Mouse (Mus musculus) embryonic facial prominence, embryonic 13.5 days (tissue): ENCODE data around the gene Znhit6. TPM values are rescaled to one million over a fixed set of nuclear protein-coding genes. Genes with fewer than 3 reads are reported as not detected.

Experiments used
- ATAC-seq: fragments of 200-750 bp; cut with Nextera tagmentation; 2 replicates; pipeline ENCODE4 v1.8.0; 2017; ENCODE audit warnings: low read depth; ENCODE audit not compliant: insufficient number of reproducible peaks, insufficient read depth, low FRiP score, low TSS enrichment
- H3K27ac ChIP-seq: fragments of 300-500 bp; sonication (generic); 2 replicates; pipeline ENCODE4 v1.5.1; 2015; ENCODE audit warnings: moderate library complexity, mild to moderate bottlenecking, inconsistent platforms
- H3K27me3 ChIP-seq: fragments of 300-500 bp; sonication (generic); 2 replicates; pipeline ENCODE4 v1.6.1; 2015; ENCODE audit warnings: mild to moderate bottlenecking, inconsistent platforms
- H3K36me3 ChIP-seq: fragments of 300-500 bp; sonication (generic); 2 replicates; pipeline ENCODE4 v1.6.1; 2015; ENCODE audit warnings: mild to moderate bottlenecking, inconsistent platforms
- H3K4me1 ChIP-seq: fragments of 300-500 bp; sonication (generic); 2 replicates; pipeline ENCODE4 v1.6.1; 2015; ENCODE audit warnings: inconsistent platforms
- H3K4me2 ChIP-seq: fragments of 300-500 bp; sonication (generic); 2 replicates; pipeline ENCODE4 v1.6.1; 2015; ENCODE audit warnings: moderate library complexity, mild to moderate bottlenecking, inconsistent platforms
- H3K4me3 ChIP-seq: fragments of 300-500 bp; sonication (generic); 2 replicates; pipeline ENCODE4 v1.5.1; 2015; ENCODE audit warnings: mild to moderate bottlenecking, inconsistent platforms
- H3K9ac ChIP-seq: fragments of 300-500 bp; sonication (generic); 2 replicates; pipeline ENCODE4 v1.6.1; 2015; ENCODE audit warnings: mild to moderate bottlenecking, inconsistent platforms
- H3K9me3 ChIP-seq: fragments of 300-500 bp; sonication (generic); 2 replicates; pipeline ENCODE4 v1.6.1; 2016; ENCODE audit warnings: inconsistent platforms
- WGBS: fragments of 180-500 bp; shearing (Covaris S2); methylation state at CpG from one replicate; pipeline ENCODE4 v1.1.7; 2015; ENCODE audit warnings: mixed read lengths; 5-methylcytosine and 5-hydroxymethylcytosine counted together
- polyA plus RNA-seq: library from polyadenylated mRNA; unstranded; fragments of >200 nt; fragmentation: Nextera tagmentation; extraction: Ambion mirVana; gene quantifications from 2 replicates; pipeline ENCODE4 v1.2.1, GENCODE M21; 2015

The Znhit6 gene
- polyA plus RNA-seq, 1 experiment from 2014 or later, result 50.5 TPM

GRCm38 (mm10) chr3:145608320-145608719 lies 32.3 kb downstream of the Znhit6 start:
- no peak overlapping the region for H3K9ac ChIP-seq
- no peak overlapping the region for H3K4me2 ChIP-seq
- H3K4me1 ChIP-seq, result no peaks in the 10 kb centered on the region
- 87% methylated on average over 5 of the region's 5 CpGs for WGBS
- H3K27me3 ChIP-seq, result no peaks in the 10 kb centered on the region
- no peaks in the 10 kb centered on the region for H3K9me3 ChIP-seq
- peaks cover 35% of the 10 kb centered on the region for H3K36me3 ChIP-seq
- no peak for ATAC-seq
- no peak overlapping the region for H3K4me3 ChIP-seq
- H3K27ac ChIP-seq, result no peak overlapping the region

- H3K4me2 ChIP-seq, result no peak overlapping the region
- H3K9ac ChIP-seq, result no peak overlapping the region
- no peak overlapping the region for H3K4me3 ChIP-seq
- no peaks in the 10 kb centered on the region for H3K9me3 ChIP-seq
- 28% methylated on average over 4 of the region's 4 CpGs for WGBS
- H3K27ac ChIP-seq, result no peak overlapping the region
- H3K4me1 ChIP-seq, result peaks cover 20% of the 10 kb centered on the region
- peaks cover 1% of the 10 kb centered on the region; the same call in 1 of the 2 replicates for H3K36me3 ChIP-seq
- ATAC-seq, result no peak
- no peaks in the 10 kb centered on the region for H3K27me3 ChIP-seq
Observed at GRCm38 (mm10) chr3:145612662-145613061, 36.7 kb downstream of the Znhit6 start.

DNA sequence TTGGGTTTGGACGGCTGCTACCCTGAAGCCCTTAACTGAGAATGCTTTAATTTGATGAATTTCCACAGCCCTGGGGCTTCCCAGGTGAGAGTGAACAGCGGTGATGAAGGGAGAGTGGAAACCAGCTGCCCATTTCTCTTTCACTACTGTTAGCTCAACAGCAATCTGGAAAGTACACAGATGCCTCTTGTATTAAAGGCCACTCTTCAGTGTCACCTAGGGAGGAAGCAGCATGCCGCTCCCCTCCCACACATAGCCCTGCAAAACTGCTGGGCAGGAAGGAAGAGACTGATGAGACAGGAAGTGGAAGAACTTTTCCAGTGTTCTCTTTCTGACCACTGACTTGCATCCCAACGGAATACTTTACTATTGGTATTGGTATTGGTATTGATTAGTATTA lies 37.2 kb downstream of the Znhit6 start:
- Histone ChIP-seq H3K27ac (no peak overlapping the region), H3K4me2 (no peak overlapping the region), H3K4me3 (no peak overlapping the region), H3K9me3 (no peaks in the 10 kb centered on the region), H3K36me3 (no peaks in the 10 kb centered on the region), H3K27me3 (no peaks in the 10 kb centered on the region), H3K4me1 (peaks cover 20% of the 10 kb centered on the region), H3K9ac (no peak overlapping the region)
- ATAC-seq, result no peak
- WGBS, result 76% methylated on average over 4 of the region's 4 CpGs

DNA sequence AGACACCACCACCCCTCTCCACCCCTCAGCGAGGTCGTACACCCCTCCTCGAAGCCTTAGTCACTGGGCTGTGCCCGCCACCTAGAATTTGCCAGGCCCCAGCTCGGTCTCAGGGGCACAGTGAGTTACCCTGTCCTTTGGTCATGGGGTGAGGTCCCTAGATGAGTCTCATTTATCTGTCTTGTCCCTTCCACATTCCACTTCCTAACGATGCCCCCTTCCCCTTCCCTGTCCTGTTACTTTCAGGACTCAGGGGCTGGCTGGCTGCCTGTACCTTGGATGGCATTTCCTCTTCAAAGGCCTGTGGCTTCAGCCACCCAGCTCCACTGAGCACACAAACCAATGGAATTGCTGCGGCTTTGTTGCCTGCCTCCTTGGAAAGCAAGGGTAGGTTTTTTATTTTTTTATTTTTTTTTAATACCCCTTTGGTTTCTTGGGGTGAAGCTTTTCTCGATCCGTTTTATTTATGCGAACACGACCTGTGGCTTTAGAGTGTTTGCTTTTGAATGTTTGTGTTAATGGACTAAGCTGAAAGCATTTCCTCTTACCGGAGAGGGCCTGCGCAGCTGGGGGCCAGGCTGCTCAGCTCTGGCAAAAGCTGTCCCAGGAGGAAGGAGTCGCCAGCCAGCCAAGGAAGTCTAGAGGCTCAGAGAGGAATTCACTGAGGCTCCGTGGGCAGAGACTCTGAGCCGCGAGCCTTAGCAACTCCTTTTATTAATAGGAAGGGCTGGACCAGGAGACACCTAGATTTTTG lies 38.5 kb downstream of the Znhit6 start:
- Histone ChIP-seq H3K36me3 (no peaks in the 10 kb centered on the region), H3K4me2 (peak overlapping the region; percentile 44), H3K4me1 (peaks cover 20% of the 10 kb centered on the region), H3K9ac (no peak overlapping the region), H3K27me3 (no peaks in the 10 kb centered on the region), H3K4me3 (no peak overlapping the region), H3K9me3 (no peaks in the 10 kb centered on the region), H3K27ac (peak overlapping the region; percentile 61)
- ATAC-seq, result no peak
- WGBS, result 17% methylated on average over 17 of the region's 17 CpGs

DNA sequence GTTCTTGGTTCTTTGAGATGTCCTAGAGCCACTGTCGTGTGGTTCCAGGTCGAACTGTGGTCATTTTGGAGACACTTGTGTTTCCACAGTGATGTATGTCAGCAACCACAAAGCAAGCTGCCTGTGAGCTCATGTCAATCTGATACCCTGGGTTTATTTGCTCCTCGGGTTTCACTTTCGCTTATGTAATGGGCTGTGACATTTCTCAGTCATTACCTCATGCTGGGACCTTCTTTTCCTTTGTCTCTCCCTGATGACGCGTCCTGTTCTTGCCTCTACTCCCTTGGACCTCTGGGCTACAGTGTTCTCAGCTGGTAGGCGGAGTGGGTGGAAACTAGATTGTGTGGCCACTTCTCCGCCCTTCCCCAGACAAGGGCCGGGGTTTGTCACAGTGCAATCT lies 42.3 kb downstream of the Znhit6 start:
- Histone ChIP-seq H3K4me2 (no peak overlapping the region), H3K36me3 (no peaks in the 10 kb centered on the region)

DNA sequence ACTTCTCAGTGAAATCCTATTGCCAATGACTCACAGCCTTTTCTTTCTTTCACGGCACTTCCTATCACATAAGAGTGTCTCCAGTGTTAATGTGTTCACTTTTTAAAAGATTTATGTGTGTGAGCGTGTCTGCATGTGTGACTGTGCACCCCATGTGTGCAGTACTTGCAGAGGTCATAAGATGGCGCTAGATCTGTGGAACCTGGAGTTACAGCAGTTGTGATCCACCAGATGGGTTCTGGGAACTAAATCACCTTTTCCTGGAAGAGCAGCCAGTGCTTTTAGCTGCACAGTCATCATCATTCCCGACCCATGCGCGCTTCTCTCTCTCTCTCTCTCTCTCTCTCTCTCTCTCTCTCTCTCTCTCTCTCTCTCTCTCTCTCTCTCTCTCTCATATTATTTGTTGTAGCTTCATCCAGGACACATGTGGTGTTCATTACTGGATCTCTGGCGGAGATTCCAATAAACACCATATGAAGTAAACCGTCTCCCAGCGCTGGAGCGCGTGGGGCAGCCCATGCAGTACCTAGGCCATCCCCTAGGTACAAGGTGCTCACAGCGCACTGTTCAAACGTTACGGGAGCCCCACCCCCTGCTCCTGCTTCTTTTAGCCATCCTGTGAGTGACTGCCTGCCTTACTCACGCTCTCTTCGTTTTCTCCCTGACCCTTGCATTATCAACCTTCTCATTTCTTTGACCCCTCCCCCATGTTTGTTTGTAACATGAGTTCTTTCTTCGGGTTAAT lies 43.8 kb downstream of the Znhit6 start:
- no peaks in the 10 kb centered on the region for H3K36me3 ChIP-seq
- H3K4me1 ChIP-seq, result peaks cover 13% of the 10 kb centered on the region
- no peak overlapping the region for H3K27ac ChIP-seq
- no peak for ATAC-seq
- H3K9me3 ChIP-seq, result no peaks in the 10 kb centered on the region
- H3K4me2 ChIP-seq, result no peak overlapping the region
- no peak overlapping the region for H3K4me3 ChIP-seq
- WGBS, result 75% methylated on average over 17 of the region's 17 CpGs
- H3K27me3 ChIP-seq, result no peaks in the 10 kb centered on the region
- H3K9ac ChIP-seq, result no peak overlapping the region

More for the DNA sequence above, 42.3 kb downstream of the Znhit6 start:
- Histone ChIP-seq H3K4me3 (no peak overlapping the region), H3K9me3 (no peaks in the 10 kb centered on the region), H3K27me3 (no peaks in the 10 kb centered on the region), H3K27ac (no peak overlapping the region), H3K9ac (no peak overlapping the region), H3K4me1 (peaks cover 23% of the 10 kb centered on the region)
- ATAC-seq, result no peak
- 70% methylated on average over 9 of the region's 9 CpGs for WGBS

DNA sequence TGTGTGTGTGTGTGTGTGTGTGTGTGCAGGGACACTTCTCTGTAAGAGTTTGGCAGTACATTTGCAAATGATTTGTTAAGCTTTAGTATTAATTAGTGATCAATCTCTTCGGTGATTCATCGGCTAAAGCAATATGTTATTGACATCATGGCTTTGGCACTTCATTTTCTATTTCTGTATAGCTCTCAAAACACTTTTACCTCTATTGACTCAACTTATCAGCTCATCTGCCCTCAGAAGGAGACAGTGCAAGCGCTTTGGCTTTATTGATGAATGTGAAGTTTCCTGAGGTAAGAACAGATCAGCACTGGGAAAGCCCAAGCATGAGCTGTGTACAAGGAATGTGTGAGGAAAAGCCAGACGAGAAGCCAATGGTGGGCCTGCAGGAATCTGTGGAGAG lies 45.2 kb downstream of the Znhit6 start:
- Histone ChIP-seq H3K27me3 (no peaks in the 10 kb centered on the region), H3K4me1 (peaks cover 12% of the 10 kb centered on the region), H3K9me3 (no peaks in the 10 kb centered on the region), H3K36me3 (no peaks in the 10 kb centered on the region), H3K27ac (no peak overlapping the region), H3K4me2 (no peak overlapping the region), H3K4me3 (no peak overlapping the region), H3K9ac (no peak overlapping the region)
- no peak for ATAC-seq
- WGBS, result 81% methylated on average over 4 of the region's 4 CpGs

DNA sequence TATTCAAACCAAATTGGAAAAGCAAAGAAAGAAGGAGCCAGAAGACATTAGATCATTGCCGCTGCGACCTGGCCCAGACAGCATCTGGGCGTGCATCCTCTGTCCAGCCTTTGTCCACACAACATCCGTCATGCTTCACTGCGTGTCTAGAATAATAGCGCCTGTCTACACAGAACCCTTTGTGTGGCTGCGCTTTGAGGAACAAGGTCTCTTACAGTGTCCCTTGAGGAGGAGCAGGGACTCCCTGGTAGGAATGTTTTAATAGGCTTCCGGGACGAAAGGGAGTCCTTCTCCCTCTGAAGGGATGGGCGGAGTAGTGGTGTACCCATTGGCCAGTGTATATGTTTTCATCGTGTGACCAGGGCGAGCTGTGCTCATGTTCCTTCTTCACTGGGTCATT lies 47.0 kb downstream of the Znhit6 start:
- H3K4me2 ChIP-seq, result no peak overlapping the region
- 80% methylated on average over 12 of the region's 12 CpGs for WGBS
- H3K27me3 ChIP-seq, result no peaks in the 10 kb centered on the region
- ATAC-seq, result no peak
- no peaks in the 10 kb centered on the region for H3K9me3 ChIP-seq
- H3K27ac ChIP-seq, result no peak overlapping the region
- H3K36me3 ChIP-seq, result no peaks in the 10 kb centered on the region
- no peak overlapping the region for H3K9ac ChIP-seq
- H3K4me3 ChIP-seq, result no peak overlapping the region
- H3K4me1 ChIP-seq, result peaks cover 12% of the 10 kb centered on the region

DNA sequence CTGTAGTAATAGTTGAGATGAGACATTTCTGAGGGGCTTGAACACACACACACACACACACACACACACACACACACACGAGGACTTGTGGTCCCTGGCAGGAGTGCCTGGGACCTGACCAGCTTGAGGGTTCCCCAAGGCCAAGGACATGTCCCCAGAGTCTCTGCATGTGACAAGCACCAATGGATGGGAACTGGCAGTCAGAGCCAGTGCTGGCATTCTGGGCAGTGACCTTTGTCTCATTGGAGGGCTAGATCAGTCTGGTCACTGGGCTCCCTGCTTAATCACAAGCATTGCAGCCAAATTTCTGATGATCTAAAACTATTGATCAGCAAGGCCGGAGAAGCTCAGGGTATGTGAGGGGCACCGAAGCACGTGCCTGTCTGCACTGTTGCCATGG lies 48.8 kb downstream of the Znhit6 start:
- H3K4me1 ChIP-seq, result peaks cover 16% of the 10 kb centered on the region
- H3K9ac ChIP-seq, result no peak overlapping the region
- no peaks in the 10 kb centered on the region for H3K9me3 ChIP-seq
- no peak overlapping the region for H3K4me3 ChIP-seq
- no peak overlapping the region for H3K4me2 ChIP-seq
- no peak overlapping the region for H3K27ac ChIP-seq
- H3K36me3 ChIP-seq, result no peaks in the 10 kb centered on the region
- whole genome bisulfite sequencing, result 76% methylated on average over 4 of the region's 4 CpGs
- no peak for ATAC-seq
- H3K27me3 ChIP-seq, result no peaks in the 10 kb centered on the region

DNA sequence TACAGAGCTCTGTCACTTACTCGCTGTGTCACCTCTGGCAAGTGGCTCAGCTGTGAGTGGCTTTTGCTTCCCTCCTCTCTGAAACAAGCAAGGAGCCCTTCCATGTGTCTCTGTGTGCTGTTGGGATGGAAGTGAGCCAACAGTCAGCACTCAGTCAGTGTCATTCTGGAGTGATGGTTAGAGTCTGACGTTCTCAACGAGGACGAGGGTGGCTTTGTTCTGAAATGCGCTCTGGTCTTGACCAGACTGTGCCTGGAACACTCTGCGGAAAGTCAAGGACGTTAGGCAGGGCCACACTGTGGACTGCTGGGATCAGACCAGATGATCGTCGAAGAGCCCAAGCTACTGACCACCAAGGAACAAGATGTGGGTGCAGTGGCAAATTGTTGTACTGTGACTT lies 49.5 kb downstream of the Znhit6 start:
- Histone ChIP-seq H3K4me3 (no peak overlapping the region), H3K9me3 (no peaks in the 10 kb centered on the region), H3K36me3 (no peaks in the 10 kb centered on the region), H3K27me3 (no peaks in the 10 kb centered on the region), H3K4me2 (no peak overlapping the region), H3K27ac (no peak overlapping the region; the same call in 1 of the 2 replicates), H3K4me1 (peaks cover 13% of the 10 kb centered on the region), H3K9ac (no peak overlapping the region)
- ATAC-seq, result no peak
- 81% methylated on average over 9 of the region's 9 CpGs for WGBS

DNA sequence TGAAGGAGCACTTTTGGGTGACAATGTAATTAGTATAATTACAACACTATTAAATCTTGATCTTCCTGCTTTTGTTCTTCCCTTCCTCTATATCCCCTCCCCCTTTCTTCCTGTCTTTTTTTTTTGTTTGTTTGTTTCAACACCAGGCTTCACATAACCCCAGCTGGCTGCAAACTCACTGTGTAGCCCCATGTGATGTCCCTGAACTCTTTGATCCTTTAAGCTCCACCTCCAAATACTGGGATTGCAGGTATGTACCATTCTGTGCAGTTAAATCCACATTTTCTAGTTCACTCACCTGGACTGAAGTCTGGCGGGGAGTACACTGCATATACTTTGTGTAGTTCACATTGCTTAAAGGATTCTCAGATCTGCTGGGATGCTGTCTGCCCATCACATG lies 50.1 kb downstream of the Znhit6 start:
- Histone ChIP-seq H3K4me2 (no peak overlapping the region), H3K4me1 (peaks cover 13% of the 10 kb centered on the region), H3K4me3 (no peak overlapping the region), H3K9ac (no peak overlapping the region), H3K27me3 (no peaks in the 10 kb centered on the region), H3K36me3 (no peaks in the 10 kb centered on the region), H3K9me3 (no peaks in the 10 kb centered on the region), H3K27ac (no peak overlapping the region)
- no peak for ATAC-seq
- 91% methylated on average over 1 of the region's 1 CpGs for WGBS

GRCm38 (mm10) chr3:145627830-145628229 lies 51.8 kb downstream of the Znhit6 start:
- H3K4me3 ChIP-seq, result no peak overlapping the region
- no peaks in the 10 kb centered on the region for H3K27me3 ChIP-seq
- WGBS, result 77% methylated on average over 3 of the region's 3 CpGs
- H3K9me3 ChIP-seq, result no peaks in the 10 kb centered on the region
- peaks cover 18% of the 10 kb centered on the region for H3K4me1 ChIP-seq
- H3K4me2 ChIP-seq, result no peak overlapping the region
- H3K9ac ChIP-seq, result no peak overlapping the region
- H3K27ac ChIP-seq, result no peak overlapping the region
- no peak for ATAC-seq
- H3K36me3 ChIP-seq, result no peaks in the 10 kb centered on the region
